Mouse (Mus musculus) hindbrain, postnatal 0 days (tissue): ENCODE results near the gene Atxn10. TPM values are rescaled to one million over a fixed set of nuclear protein-coding genes. Genes with fewer than 3 reads are reported as not detected.

Source experiments
- ATAC-seq: fragments of 200-750 bp; cut with Nextera tagmentation; 2 replicates; pipeline ENCODE4 v1.8.0; 2017; ENCODE audit warnings: mild to moderate bottlenecking, moderate TSS enrichment, moderate library complexity
- DNase-seq: peaks from one replicate; pipeline ENCODE4 v3.0.0-alpha.2; 2015; ENCODE audit warnings: low spot score
- H3K27ac ChIP-seq: fragments of 300-500 bp; sonication (generic); 2 replicates; pipeline ENCODE4 v1.5.1; 2014; ENCODE audit warnings: mild to moderate bottlenecking
- H3K27me3 ChIP-seq: fragments of 300-500 bp; sonication (generic); 2 replicates; pipeline ENCODE4 v1.6.1; 2014; ENCODE audit warnings: low read length, mixed read lengths; ENCODE audit not compliant: insufficient read depth
- H3K36me3 ChIP-seq: fragments of 300-500 bp; sonication (generic); 2 replicates; pipeline ENCODE4 v1.6.1; 2014; ENCODE audit warnings: low read length, mixed read lengths; ENCODE audit not compliant: insufficient read depth
- H3K4me1 ChIP-seq: fragments of 300-500 bp; sonication (generic); 2 replicates; pipeline ENCODE4 v1.6.1; 2014; ENCODE audit warnings: antibody characterized with exemption, low read length, mixed read lengths; ENCODE audit not compliant: insufficient read depth
- H3K4me2 ChIP-seq: fragments of 300-500 bp; sonication (generic); 2 replicates; pipeline ENCODE4 v1.6.1; 2014; ENCODE audit warnings: low read depth, mild to moderate bottlenecking, low read length, moderate library complexity, mixed read lengths
- H3K4me3 ChIP-seq: fragments of 300-500 bp; sonication (generic); 2 replicates; pipeline ENCODE4 v1.5.1; 2014; ENCODE audit warnings: low read length
- H3K9ac ChIP-seq: fragments of 300-500 bp; sonication (generic); replicated peaks from 2 replicates; pipeline ENCODE4 v1.6.1; 2014; ENCODE audit warnings: mild to moderate bottlenecking, low read length, moderate library complexity, mixed read lengths
- H3K9me3 ChIP-seq: fragments of 300-500 bp; sonication (generic); 2 replicates; pipeline ENCODE4 v1.6.1; 2016; ENCODE audit warnings: low read length, mixed read lengths
- CTCF ChIP-seq: IDR thresholded peaks from 2 replicates; pipeline ENCODE4 v1.5.1; 2016; ENCODE audit warnings: antibody characterized with exemption, control low read depth, low read depth
- WGBS: fragments of 180-500 bp; shearing (Covaris S2); extraction: QIAGEN DNeasy Blood & Tissue Kit; methylation state at CpG from one replicate; pipeline ENCODE4 v1.1.7; 2014; 5-methylcytosine and 5-hydroxymethylcytosine counted together
- polyA plus RNA-seq: library from polyadenylated mRNA; unstranded; fragments of >200 nt; fragmentation: Nextera tagmentation; extraction: Ambion mirVana; gene quantifications from 2 replicates; pipeline ENCODE4 v1.2.1, GENCODE M21; 2015
- total RNA-seq: library from RNA; depleted of rRNA; stranded (reverse); fragments of >200 nt; gene quantifications from 2 replicates; pipeline ENCODE4 v1.2.3, GENCODE M21; 2014

Gene Atxn10
- total and polyA plus RNA-seq, 2 experiments from 2014 or later, result 292 to 499 TPM

GRCm38 (mm10) chr15:85424197-85424596 lies 88.2 kb downstream of the Atxn10 start:
- WGBS, result 73% methylated on average over 3 of the region's 3 CpGs
- H3K9me3 ChIP-seq, result no peaks in the 10 kb centered on the region
- no peaks in the 10 kb centered on the region for H3K27me3 ChIP-seq
- no peak overlapping the region for H3K27ac ChIP-seq
- ATAC-seq, result no peak
- H3K4me1 ChIP-seq, result no peaks in the 10 kb centered on the region
- no peak overlapping the region for H3K4me2 ChIP-seq
- H3K4me3 ChIP-seq, result no peak overlapping the region
- TF ChIP-seq CTCF, result no peak
- no peak overlapping the region for H3K9ac ChIP-seq
- DNase-seq, result no peak
- no peaks in the 10 kb centered on the region for H3K36me3 ChIP-seq

GRCm38 (mm10) chr15:85428140-85428539 lies 92.1 kb downstream of the Atxn10 start:
- no peak for TF ChIP-seq CTCF
- DNase-seq (no peak), ATAC-seq (no peak)
- H3K36me3 ChIP-seq, result no peaks in the 10 kb centered on the region
- no peak overlapping the region for H3K4me3 ChIP-seq
- no peak overlapping the region for H3K9ac ChIP-seq
- no peaks in the 10 kb centered on the region for H3K27me3 ChIP-seq
- no peaks in the 10 kb centered on the region for H3K4me1 ChIP-seq
- no peak overlapping the region for H3K27ac ChIP-seq
- H3K9me3 ChIP-seq, result no peaks in the 10 kb centered on the region
- 88% methylated on average over 6 of the region's 6 CpGs for WGBS
- no peak overlapping the region for H3K4me2 ChIP-seq

DNA sequence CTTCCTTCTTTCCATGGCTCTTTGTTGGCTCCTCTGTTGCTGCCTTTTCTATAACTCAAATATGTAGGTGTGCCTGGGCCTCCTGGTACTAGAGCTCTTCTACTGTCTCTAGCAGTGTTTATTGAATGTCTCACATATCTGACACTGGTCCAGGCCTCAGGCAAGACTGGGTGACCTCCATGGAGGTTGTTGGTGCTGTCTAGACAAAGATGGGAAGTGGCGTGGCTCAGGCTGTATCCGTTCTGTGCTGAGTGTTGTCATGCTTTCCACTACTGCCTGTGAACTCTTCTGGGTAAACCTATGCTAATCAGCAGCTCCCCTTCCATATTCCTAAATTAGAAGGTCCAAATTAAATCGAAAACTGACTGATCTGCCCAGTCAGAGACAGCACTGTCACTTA lies 106.5 kb downstream of the Atxn10 start:
- no peak for TF ChIP-seq CTCF
- H3K4me2 ChIP-seq, result no peak overlapping the region
- H3K9me3 ChIP-seq, result no peaks in the 10 kb centered on the region
- WGBS, result 84% methylated on average over 3 of the region's 3 CpGs
- ATAC-seq (no peak), DNase-seq (no peak)
- H3K4me1 ChIP-seq, result no peaks in the 10 kb centered on the region
- peaks cover 8% of the 10 kb centered on the region; the same call in 1 of the 2 replicates for H3K36me3 ChIP-seq
- no peak overlapping the region for H3K27ac ChIP-seq
- no peak overlapping the region for H3K4me3 ChIP-seq
- H3K27me3 ChIP-seq, result no peaks in the 10 kb centered on the region
- no peak overlapping the region for H3K9ac ChIP-seq

- ATAC-seq, result no peak
- 65% methylated on average over 3 of the region's 3 CpGs for WGBS
- no peak for TF ChIP-seq CTCF
Measured at GRCm38 (mm10) chr15:85446652-85447051, 110.6 kb downstream of the Atxn10 start.

GRCm38 (mm10) chr15:85456891-85457290 lies 120.8 kb downstream of the Atxn10 start:
- Histone ChIP-seq H3K4me1 (peaks cover 27% of the 10 kb centered on the region), H3K9ac (no peak overlapping the region), H3K4me3 (no peak overlapping the region), H3K27ac (peak overlapping the region; percentile 32; the same call in 1 of the 2 replicates), H3K4me2 (no peak overlapping the region), H3K36me3 (peaks cover 4% of the 10 kb centered on the region; the same call in 1 of the 2 replicates), H3K9me3 (no peaks in the 10 kb centered on the region), H3K27me3 (no peaks in the 10 kb centered on the region)
- TF ChIP-seq CTCF, result no peak
- no peak for ATAC-seq
- DNase-seq, result peak; percentile 37
- 40% methylated on average over 8 of the region's 8 CpGs for WGBS

More at GRCm38 (mm10) chr15:85446652-85447051, 110.6 kb downstream of the Atxn10 start:
- no peaks in the 10 kb centered on the region for H3K27me3 ChIP-seq
- no peaks in the 10 kb centered on the region for H3K9me3 ChIP-seq
- H3K27ac ChIP-seq, result no peak overlapping the region
- H3K4me3 ChIP-seq, result no peak overlapping the region
- no peak overlapping the region for H3K4me2 ChIP-seq
- H3K9ac ChIP-seq, result no peak overlapping the region
- H3K36me3 ChIP-seq, result 0 out of 2 replicates have a peak, but pooled peaks cover 4% of the 10 kb centered on the region
- no peaks in the 10 kb centered on the region for H3K4me1 ChIP-seq
- DNase-seq, result no peak

GRCm38 (mm10) chr15:85457838-85458237 lies 121.8 kb downstream of the Atxn10 start:
- Histone ChIP-seq H3K4me2 (no peak overlapping the region), H3K9ac (no peak overlapping the region), H3K4me3 (no peak overlapping the region), H3K36me3 (peaks cover 4% of the 10 kb centered on the region; the same call in 1 of the 2 replicates), H3K9me3 (no peaks in the 10 kb centered on the region), H3K4me1 (peaks cover 35% of the 10 kb centered on the region), H3K27ac (peak overlapping the region; percentile 69; the same call in 1 of the 2 replicates), H3K27me3 (no peaks in the 10 kb centered on the region)
- DNase-seq (peak; percentile 61), ATAC-seq (no peak)
- no peak for TF ChIP-seq CTCF
- 23% methylated on average over 8 of the region's 8 CpGs for WGBS

GRCm38 (mm10) chr15:85458631-85459082 lies 122.6 kb downstream of the Atxn10 start:
- Histone ChIP-seq H3K27ac (peak overlapping the region; percentile 69), H3K36me3 (peaks cover 4% of the 10 kb centered on the region; the same call in 1 of the 2 replicates), H3K27me3 (no peaks in the 10 kb centered on the region), H3K9ac (no peak overlapping the region), H3K9me3 (no peaks in the 10 kb centered on the region), H3K4me3 (no peak overlapping the region), H3K4me1 (peaks cover 35% of the 10 kb centered on the region), H3K4me2 (no peak overlapping the region)
- DNase-seq (peak; percentile 55), ATAC-seq (peak; percentile 19; the same call in 1 of the 2 replicates)
- no peak for TF ChIP-seq CTCF
- 10% methylated on average over 4 of the region's 4 CpGs for WGBS
